Mouse (Mus musculus) adipocyte (in vitro differentiated cells): Measurements from ENCODE around the gene Ptcra.

Experiments used
- DNase-seq: peaks from one replicate; pipeline ENCODE4 v3.0.0-alpha.2; 2016; ENCODE audit warnings: low spot score

Gene Ptcra

DNA sequence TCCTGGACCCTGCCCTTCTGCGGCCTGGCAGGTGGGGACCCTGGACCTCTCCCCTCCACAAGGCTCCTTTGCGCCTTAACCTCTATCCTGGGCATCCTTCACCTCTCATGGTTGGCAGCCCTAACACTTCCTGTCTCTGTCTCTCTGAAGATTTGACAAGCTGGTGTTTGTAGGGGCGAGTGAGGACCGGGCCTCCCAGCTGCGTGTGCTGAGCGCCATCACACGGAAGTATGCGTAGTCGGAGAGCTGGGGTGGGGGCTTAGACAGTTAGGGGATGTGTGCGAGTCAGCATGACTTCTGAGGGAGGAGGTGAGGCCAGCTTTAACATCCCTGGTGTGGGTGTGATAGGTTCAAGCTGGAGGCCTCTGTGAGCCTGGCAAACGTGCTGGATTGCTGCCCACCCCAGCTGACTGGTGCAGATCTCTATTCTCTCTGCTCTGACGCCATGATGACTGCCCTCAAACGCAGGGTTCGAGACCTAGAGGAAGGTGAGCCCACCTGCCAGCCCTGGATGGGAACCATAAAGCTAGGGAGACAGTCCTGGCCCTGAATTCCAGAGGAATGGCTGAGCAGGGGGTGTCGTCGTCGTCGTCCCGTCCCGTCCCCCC lies 38.9 kb downstream of the Ptcra start:
- no peak for DNase-seq

DNA sequence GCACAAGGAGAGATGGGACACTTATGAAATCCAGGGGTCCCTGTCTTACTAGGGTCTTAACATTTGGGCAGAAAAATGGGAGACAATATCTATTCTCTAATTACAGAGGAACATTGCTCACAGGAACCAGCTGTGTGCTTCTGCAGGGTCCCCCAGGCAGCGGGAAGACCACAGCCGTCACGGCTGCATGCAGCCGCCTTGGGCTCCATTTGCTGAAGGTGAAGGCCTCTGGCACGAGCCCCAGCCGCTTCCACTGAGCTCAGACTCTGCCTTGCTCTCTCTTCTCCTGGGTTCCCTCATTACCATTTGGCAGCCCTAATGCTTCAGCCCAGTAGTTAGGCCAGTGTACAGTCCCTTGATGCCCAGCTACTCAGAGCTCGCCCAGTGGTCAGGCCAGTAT lies 42.4 kb downstream of the Ptcra start:
- no peak for DNase-seq

DNA sequence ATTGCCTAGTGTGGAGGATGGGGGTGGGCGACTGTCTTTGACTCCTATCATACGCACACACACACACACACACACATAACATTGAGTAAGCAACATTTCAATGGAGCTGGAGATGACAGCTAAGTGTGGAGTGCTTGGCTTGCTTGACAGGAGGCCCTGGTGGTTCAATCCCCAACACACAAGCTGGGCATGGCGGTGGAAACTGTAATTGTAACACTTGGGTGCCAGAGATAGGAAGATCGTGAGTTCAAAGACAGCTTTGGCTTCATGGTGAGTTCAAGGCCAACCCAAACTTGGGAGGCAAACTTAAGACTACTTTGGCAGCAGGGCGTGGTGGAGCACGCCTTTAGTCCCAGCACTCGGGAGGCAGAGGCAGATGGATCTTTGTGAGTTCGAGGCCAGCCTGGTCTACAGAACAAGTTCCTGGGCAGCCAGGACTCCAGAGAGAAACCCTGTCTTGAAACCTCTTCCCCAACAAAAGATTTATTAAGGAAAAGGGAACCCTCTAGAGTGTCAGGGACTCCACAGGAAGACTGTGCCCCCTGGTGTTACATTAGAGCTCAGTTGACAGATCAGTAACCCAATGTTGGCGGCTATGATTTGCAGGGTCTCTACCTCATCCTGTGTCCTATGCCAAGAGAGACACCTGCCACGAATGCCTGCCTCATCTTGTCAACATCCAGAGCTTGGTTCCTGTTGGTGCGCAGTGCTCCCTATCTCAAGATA lies 48.6 kb downstream of the Ptcra start:
- peak; percentile 83 for DNase-seq

DNA sequence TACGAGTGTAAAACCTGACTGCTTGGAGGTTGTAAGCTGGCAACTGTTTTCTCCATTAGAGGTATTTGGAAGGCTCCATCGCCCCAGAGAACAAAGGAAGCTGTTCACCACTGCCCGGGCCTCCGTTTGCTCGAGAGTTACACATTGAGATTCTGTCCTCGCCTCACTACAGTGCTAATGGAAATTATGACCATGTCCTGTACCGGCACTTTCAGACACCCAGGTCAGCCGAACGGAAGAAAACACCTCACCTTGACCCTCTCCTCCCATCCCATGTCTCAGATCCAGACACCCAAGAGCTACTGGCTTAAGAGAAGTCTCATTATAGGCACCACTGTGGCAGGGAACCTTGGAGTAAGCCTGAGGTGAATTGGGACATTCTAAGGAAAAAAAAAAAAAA lies 49.7 kb downstream of the Ptcra start:
- no peak for DNase-seq

DNA sequence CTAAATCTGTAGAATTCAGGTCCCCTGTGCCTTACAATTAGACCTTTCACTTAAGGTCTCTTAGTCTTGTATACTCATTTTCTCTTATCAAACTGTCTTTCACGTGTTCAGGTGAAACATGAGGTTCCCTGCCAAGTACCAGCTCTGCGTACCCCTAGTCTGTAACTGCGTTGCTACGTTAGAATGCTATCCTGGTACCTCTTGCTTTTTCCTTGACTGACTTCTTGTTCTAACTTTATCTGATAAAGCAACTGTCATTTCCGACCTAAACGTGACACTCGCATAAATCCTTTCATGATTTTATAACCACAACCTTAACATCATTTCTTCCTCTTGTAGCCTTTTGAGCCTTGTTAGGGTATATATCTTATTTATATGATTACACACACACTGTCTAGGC lies 51.1 kb downstream of the Ptcra start:
- peak; percentile 26 for DNase-seq

DNA sequence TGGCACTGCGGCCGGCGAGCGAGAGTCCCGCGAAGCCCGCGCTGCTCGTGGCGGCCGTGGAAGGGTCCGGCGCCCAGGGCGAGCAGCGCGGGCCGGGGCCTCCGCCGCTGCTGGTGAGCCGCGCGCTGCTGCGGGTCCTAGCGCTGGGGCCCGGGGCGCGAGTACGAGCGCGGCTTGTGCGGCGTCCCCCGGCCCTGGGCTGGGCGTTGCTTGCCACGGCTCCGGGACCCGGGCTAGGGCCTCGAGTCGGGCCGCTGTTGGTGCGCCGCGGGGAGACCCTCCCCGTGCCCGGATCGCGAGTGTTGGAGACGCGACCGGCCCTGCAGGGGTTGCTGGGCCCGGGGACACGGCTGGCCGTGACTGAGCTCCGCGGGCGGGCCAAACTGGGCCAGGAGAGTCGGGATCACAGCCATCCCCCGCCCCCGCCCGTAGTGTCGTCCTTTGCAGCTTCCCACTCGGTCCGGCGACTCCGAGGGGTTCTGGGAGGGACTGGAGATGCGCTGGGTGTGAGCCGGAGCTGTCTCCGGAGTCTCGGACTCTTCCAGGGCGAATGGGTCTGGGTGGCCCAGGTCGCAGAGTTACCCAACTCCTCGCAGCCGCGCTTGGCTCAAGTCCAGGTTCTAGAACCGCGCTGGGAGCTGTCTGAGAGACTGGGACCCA lies 51.8 kb downstream of the Ptcra start:
- peak; percentile 74 for DNase-seq

DNA sequence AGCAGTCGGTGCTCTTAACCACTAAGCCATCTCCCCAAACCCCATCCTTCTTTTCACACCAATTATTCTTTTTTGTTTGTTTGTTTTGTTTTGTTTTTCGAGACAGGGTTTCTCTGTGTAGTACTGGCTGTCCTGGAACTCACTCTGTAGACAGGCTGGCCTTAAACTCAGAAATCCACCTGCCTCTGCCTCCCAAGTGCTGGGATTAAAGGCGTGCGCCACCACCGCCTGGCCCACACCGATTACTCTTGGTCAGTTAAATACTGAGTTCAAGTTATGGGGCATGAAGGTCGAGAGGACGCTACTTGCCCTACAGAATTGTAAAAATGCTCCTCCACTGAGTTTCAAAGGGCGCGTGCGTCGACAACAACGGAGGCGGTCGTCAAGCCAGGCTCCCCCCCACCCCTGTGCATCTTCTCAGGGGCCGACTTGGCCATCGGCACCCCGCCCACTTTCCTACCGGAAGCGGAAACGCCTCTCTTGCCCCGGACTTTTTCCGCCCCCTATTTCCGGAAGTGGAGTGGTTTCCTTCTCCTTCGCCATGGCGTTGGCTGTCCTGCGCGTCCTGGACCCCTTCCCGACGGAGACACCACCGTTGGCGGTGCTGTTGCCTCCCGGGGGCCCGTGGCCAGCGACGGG lies 52.4 kb downstream of the Ptcra start, which contains the start of gene Pex6:
Gene Pex6, plus strand, starts transcription at position 505 of the 639 bp plus-strand sequence.
- DNase-seq = peak; percentile 94

DNA sequence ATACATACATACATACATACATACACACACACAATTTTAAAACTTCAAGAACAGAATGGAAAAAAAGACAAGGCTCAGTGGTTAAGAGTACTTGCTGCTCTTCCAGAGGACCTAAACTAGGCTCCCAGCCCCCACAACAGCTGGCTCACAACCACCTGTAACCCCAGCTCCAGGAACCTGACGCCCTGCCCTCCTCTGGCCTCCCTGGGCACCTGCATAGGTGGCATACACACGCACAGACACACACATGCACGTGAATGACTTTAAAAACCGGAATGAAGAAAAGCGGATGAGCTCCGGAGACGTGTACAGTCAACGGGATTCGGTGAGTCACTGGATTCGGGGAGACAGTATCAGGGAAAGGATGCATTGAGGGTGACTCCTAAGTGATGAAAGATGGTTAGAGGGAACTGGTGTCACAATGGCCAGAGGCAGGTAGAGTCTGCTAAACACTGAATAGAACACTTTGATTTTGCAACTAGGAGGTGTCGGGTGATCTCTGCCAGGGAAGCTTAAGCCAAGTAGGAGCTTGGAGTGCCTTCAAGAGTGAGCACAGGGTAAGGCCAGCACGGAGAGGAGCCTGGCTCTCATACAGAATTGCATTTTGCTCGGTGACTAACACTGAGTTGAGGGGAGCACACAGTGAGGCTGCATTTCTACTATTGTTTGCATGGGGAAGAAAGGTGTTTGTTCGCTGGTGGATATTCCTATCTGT lies 57.0 kb downstream of the Ptcra start:
- DNase-seq = peak; percentile 83
